ENCODE assay signal across 32 mouse cellular contexts in genomic region chr7:139843776-139844175, GRCm38 (mm10). TPM values are rescaled to one million over a fixed set of nuclear protein-coding genes. Genes with fewer than 3 reads are reported as not detected.
DNase-seq lines count a peak whose midpoint lies in the region; ATAC-seq lines count a peak whose summit lies in the region.
"Had no signal": no experiment of that assay in that cellular context is flagged by ENCODE, and none has a peak within 500 bp of the region (broad histone marks: within the 10 kb centered on the region; RNA-seq: fewer than 3 reads in every experiment).

No protein-coding gene starts in this region.

- no peak overlapping the region for H3K27ac ChIP-seq in kidney, embryonic 15.5 days
- H3K27ac ChIP-seq in forebrain, embryonic 14.5 days (ENCODE audit: low read depth, low read length), result no peak overlapping the region
- H3K27ac ChIP-seq: embryonic facial prominence, embryonic 10.5 days; embryonic facial prominence, embryonic 15.5 days; forebrain, embryonic 13.5 days; heart, embryonic 10.5 days; heart, embryonic 15.5 days; hindbrain, embryonic 12.5 days; hindbrain, postnatal 0 days; intestine, embryonic 15.5 days; liver, embryonic 14.5 days; midbrain, embryonic 10.5 days; midbrain, embryonic 15.5 days; neural tube, embryonic 15.5 days; stomach, embryonic 15.5 days had no signal

- peak; percentile 9 for DNase-seq in kidney, adult 18-20 months
- peak; percentile 44 for DNase-seq in 3T3-L1 (ENCODE audit: low read depth, low spot score)
- DNase-seq in Muller cell, postnatal 12 days (ENCODE audit: inconsistent ontology term), result peak; percentile 71
- peak; percentile 32 for DNase-seq in kidney, postnatal 10 days
- DNase-seq in right cerebral cortex, postnatal 36 days (ENCODE audit: low spot score in 2 of 2), result no peak
- DNase-seq in forebrain, embryonic 14.5 days (ENCODE audit: low spot score), result no peak
- DNase-seq: cerebellum, adult 8-10 months; cerebellum, postnatal 25 days; gastrocnemius, postnatal 14 days; heart, adult 11 months; liver; lung, adult 2 months; lung, postnatal 14 days; right cerebral cortex, postnatal 14 days; thymus, postnatal 14 days had no signal

- H3K9me3 ChIP-seq in kidney, embryonic 15.5 days (replicated peaks), result no peaks in the 10 kb centered on the region; the same call in 1 of the 2 replicates
- H3K9me3 ChIP-seq in forebrain, embryonic 14.5 days (replicated peaks; ENCODE audit: control insufficient read depth, low read length), result no peaks in the 10 kb centered on the region
- H3K9me3 ChIP-seq: embryonic facial prominence, embryonic 10.5 days; embryonic facial prominence, embryonic 15.5 days; forebrain, embryonic 13.5 days; heart, embryonic 10.5 days; heart, embryonic 15.5 days; hindbrain, embryonic 12.5 days; intestine, embryonic 15.5 days; midbrain, embryonic 10.5 days; midbrain, embryonic 15.5 days; neural tube, embryonic 15.5 days; stomach, embryonic 15.5 days had no signal

- no peak overlapping the region for H3K4me3 ChIP-seq in kidney, embryonic 15.5 days (replicated peaks)
- H3K4me3 ChIP-seq in forebrain, embryonic 14.5 days (ENCODE audit: low read depth, low read length), result no peak overlapping the region
- H3K4me3 ChIP-seq: embryonic facial prominence, embryonic 10.5 days; embryonic facial prominence, embryonic 15.5 days; forebrain, embryonic 13.5 days; heart, embryonic 10.5 days; heart, embryonic 15.5 days; hindbrain, embryonic 12.5 days; intestine, embryonic 15.5 days; midbrain, embryonic 10.5 days; midbrain, embryonic 15.5 days; neural tube, embryonic 15.5 days; stomach, embryonic 15.5 days had no signal

- H3K9ac ChIP-seq in kidney, embryonic 15.5 days, result no peak overlapping the region
- H3K9ac ChIP-seq in forebrain, embryonic 14.5 days (ENCODE audit: low read length), result no peak overlapping the region
- H3K9ac ChIP-seq: embryonic facial prominence, embryonic 15.5 days; forebrain, embryonic 13.5 days; heart, embryonic 15.5 days; intestine, embryonic 15.5 days; liver, embryonic 14.5 days; midbrain, embryonic 15.5 days; neural tube, embryonic 15.5 days; stomach, embryonic 15.5 days had no signal

- H3K4me1 ChIP-seq in kidney, embryonic 15.5 days, result peaks cover 3% of the 10 kb centered on the region; the same call in 1 of the 2 replicates
- H3K4me1 ChIP-seq in forebrain, embryonic 14.5 days (ENCODE audit: control insufficient read depth, insufficient read depth, low read length), result no peaks in the 10 kb centered on the region
- H3K4me1 ChIP-seq: embryonic facial prominence, embryonic 15.5 days; forebrain, embryonic 13.5 days; heart, embryonic 15.5 days; intestine, embryonic 15.5 days; midbrain, embryonic 10.5 days; midbrain, embryonic 15.5 days; stomach, embryonic 15.5 days had no signal

- no peak for ATAC-seq in kidney, embryonic 15.5 days (replicated peaks; ENCODE audit: low FRiP score)
- no peak for ATAC-seq in forebrain, embryonic 14.5 days
- ATAC-seq: forebrain, embryonic 13.5 days; intestine, embryonic 15.5 days; midbrain, embryonic 15.5 days had no signal

- WGBS in kidney, embryonic 15.5 days, result 15% methylated on average over 5 of the region's 5 CpGs
- WGBS in forebrain, embryonic 14.5 days, result 63% methylated on average over 5 of the region's 5 CpGs

- H3K27me3 ChIP-seq in kidney, embryonic 15.5 days, result no peaks in the 10 kb centered on the region
- H3K27me3 ChIP-seq in forebrain, embryonic 14.5 days (replicated peaks; ENCODE audit: control insufficient read depth, insufficient read depth, low read length), result no peaks in the 10 kb centered on the region
- H3K27me3 ChIP-seq: embryonic facial prominence, embryonic 15.5 days; forebrain, embryonic 13.5 days; heart, embryonic 15.5 days; hindbrain, embryonic 12.5 days; intestine, embryonic 15.5 days; midbrain, embryonic 15.5 days; neural tube, embryonic 15.5 days; stomach, embryonic 15.5 days had no signal

- no peak overlapping the region for H3K4me2 ChIP-seq in kidney, embryonic 15.5 days
- H3K4me2 ChIP-seq in forebrain, embryonic 14.5 days (ENCODE audit: low read length), result no peak overlapping the region
- H3K4me2 ChIP-seq: embryonic facial prominence, embryonic 15.5 days; forebrain, embryonic 13.5 days; heart, embryonic 15.5 days; hindbrain, embryonic 12.5 days; intestine, embryonic 15.5 days; midbrain, embryonic 15.5 days; neural tube, embryonic 15.5 days; stomach, embryonic 15.5 days had no signal

- no peaks in the 10 kb centered on the region for H3K36me3 ChIP-seq in kidney, embryonic 15.5 days
- 0 out of 2 replicates have a peak, but pooled peaks cover 3% of the 10 kb centered on the region for H3K36me3 ChIP-seq in forebrain, embryonic 14.5 days (ENCODE audit: control insufficient read depth, insufficient read depth, low read length)
- H3K36me3 ChIP-seq: embryonic facial prominence, embryonic 10.5 days; embryonic facial prominence, embryonic 15.5 days; G1E; heart, embryonic 10.5 days; heart, embryonic 15.5 days; intestine, embryonic 15.5 days; midbrain, embryonic 15.5 days; stomach, embryonic 15.5 days had no signal

RNA-seq across cellular contexts. Expression of gene Adgra1, which starts 9.8 kb away (rescaled TPM):
- 0.67 and 2.5 TPM in 2 replicates for polyA plus RNA-seq in kidney, embryonic 15.5 days (2015; fragmentation: Nextera tagmentation; extraction: Ambion mirVana)
- polyA plus RNA-seq in forebrain, embryonic 14.5 days (2014; fragmentation: Nextera tagmentation; extraction: Ambion mirVana), result 7.4 and 8.1 TPM in 2 replicates
- polyA plus RNA-seq: G1E; heart, embryonic 15.5 days; limb, embryonic 11.5 days; liver, embryonic 14.5 days had no signal

RNA-seq across cellular contexts. Expression of gene Kndc1, which starts 50.7 kb away (rescaled TPM):
- polyA plus RNA-seq in kidney, embryonic 15.5 days (2015; fragmentation: Nextera tagmentation; extraction: Ambion mirVana), result 0.19 and 0.26 TPM in 2 replicates
- 7.0 and 8.7 TPM in 2 replicates for polyA plus RNA-seq in forebrain, embryonic 14.5 days (2014; fragmentation: Nextera tagmentation; extraction: Ambion mirVana)
- polyA plus RNA-seq: C2C12; G1E; limb, embryonic 11.5 days had no signal

Comparison
In these comparisons a context has a peak if more than half of its experiments do, and no peak if none do; other contexts are left out.
1. DNase-seq: peak in kidney, adult 18-20 months (single experiment), 3T3-L1 (single experiment), Muller cell, postnatal 12 days (single experiment) and kidney, postnatal 10 days (single experiment); none in right cerebral cortex, postnatal 36 days (0 of 2) and forebrain, embryonic 14.5 days (single experiment).